Mouse (Mus musculus): ENCODE results near the gene Ptpra. TPM values are rescaled to one million over a fixed set of nuclear protein-coding genes. Genes with fewer than 3 reads are reported as not detected.
"Not testable (repeated sequence)": the region's sequence is repeated elsewhere in the genome, so short reads cannot be mapped to it uniquely, and the experiment has no call there.

The Ptpra gene
- total RNA-seq, 2 experiments from 2014 or later = 28.6 to 33.0 TPM

- no peak for DNase-seq
- intact Hi-C loops (cut with DNase I; ENCODE audit: low total_unique reads) = no loop called here
Observed at GRCm38 (mm10) chr2:130476666-130477297, 26.7 kb downstream of the Ptpra start.

GRCm38 (mm10) chr2:130482177-130482576 is 32.1 kb downstream of the Ptpra start:
- no peak for DNase-seq
- intact Hi-C loops (cut with DNase I; ENCODE audit: low total_unique reads) = no loop called here

GRCm38 (mm10) chr2:130482700-130483099 is 32.6 kb downstream of the Ptpra start:
- no peak for DNase-seq
- intact Hi-C loops (cut with DNase I; ENCODE audit: low total_unique reads) = no loop called here

- intact Hi-C loops (cut with DNase I; ENCODE audit: low total_unique reads) = no loop called here
Observed at GRCm38 (mm10) chr2:130484206-130484605, 34.1 kb downstream of the Ptpra start.

GRCm38 (mm10) chr2:130488002-130488401 is 37.9 kb downstream of the Ptpra start:
- no peak for DNase-seq
- intact Hi-C loops (cut with DNase I; ENCODE audit: low total_unique reads) = no loop called here

More at GRCm38 (mm10) chr2:130484206-130484605, 34.1 kb downstream of the Ptpra start:
- DNase-seq = no peak

GRCm38 (mm10) chr2:130488600-130488999 is 38.5 kb downstream of the Ptpra start:
- intact Hi-C loops (cut with DNase I; ENCODE audit: low total_unique reads) = no loop called here

GRCm38 (mm10) chr2:130491162-130491561 is 41.1 kb downstream of the Ptpra start:
- no peak for DNase-seq
- intact Hi-C loops (cut with DNase I; ENCODE audit: low total_unique reads) = no loop called here

More at GRCm38 (mm10) chr2:130488600-130488999, 38.5 kb downstream of the Ptpra start:
- no peak for DNase-seq

- intact Hi-C loops (cut with DNase I; ENCODE audit: low total_unique reads) = no loop called here
- peak; percentile 39 for DNase-seq
Observed at GRCm38 (mm10) chr2:130491587-130491986, 41.5 kb downstream of the Ptpra start.

GRCm38 (mm10) chr2:130495114-130495513 is 45.0 kb downstream of the Ptpra start:
- DNase-seq; intact Hi-C loops (cut with DNase I; ENCODE audit: low total_unique reads): not testable (repeated sequence)

GRCm38 (mm10) chr2:130496037-130496436 is 46.0 kb downstream of the Ptpra start:
- peak; percentile 32 for DNase-seq
- intact Hi-C loops (cut with DNase I; ENCODE audit: low total_unique reads) = no loop called here

GRCm38 (mm10) chr2:130496931-130497330 is 46.9 kb downstream of the Ptpra start:
- intact Hi-C loops (cut with DNase I; ENCODE audit: low total_unique reads) = no loop called here

GRCm38 (mm10) chr2:130499546-130499945 is 49.5 kb downstream of the Ptpra start:
- no peak for DNase-seq
- intact Hi-C loops (cut with DNase I; ENCODE audit: low total_unique reads) = no loop called here

More at GRCm38 (mm10) chr2:130496931-130497330, 46.9 kb downstream of the Ptpra start:
- no peak for DNase-seq

- intact Hi-C loops (cut with DNase I; ENCODE audit: low total_unique reads) = loop anchor here (5.0 kb wide), 1 partner anchor 44 kb away; no protein-coding TSS in a partner anchor
- DNase-seq = no peak
Observed at GRCm38 (mm10) chr2:130501556-130501955, 51.5 kb downstream of the Ptpra start.

- intact Hi-C loops (cut with DNase I; ENCODE audit: low total_unique reads); DNase-seq: not testable (repeated sequence)
Observed at GRCm38 (mm10) chr2:130511616-130512015, 61.5 kb downstream of the Ptpra start.

GRCm38 (mm10) chr2:130513907-130514306 is 63.8 kb downstream of the Ptpra start:
- intact Hi-C loops (cut with DNase I; ENCODE audit: low total_unique reads) = no loop called here
- DNase-seq = no peak

- intact Hi-C loops (cut with DNase I; ENCODE audit: low total_unique reads) = no loop called here
- DNase-seq = no peak
Observed at GRCm38 (mm10) chr2:130515791-130516190, 65.7 kb downstream of the Ptpra start.

- intact Hi-C loops (cut with DNase I; ENCODE audit: low total_unique reads) = no loop called here
Observed at GRCm38 (mm10) chr2:130521927-130522326, 71.8 kb downstream of the Ptpra start.

GRCm38 (mm10) chr2:130525480-130525879 is 75.4 kb downstream of the Ptpra start:
- DNase-seq; intact Hi-C loops (cut with DNase I; ENCODE audit: low total_unique reads): not testable (repeated sequence)

More at GRCm38 (mm10) chr2:130521927-130522326, 71.8 kb downstream of the Ptpra start:
- no peak for DNase-seq

- DNase-seq = no peak
- intact Hi-C loops (cut with DNase I; ENCODE audit: low total_unique reads) = no loop called here
Observed at GRCm38 (mm10) chr2:130528457-130528856, 78.4 kb downstream of the Ptpra start.

GRCm38 (mm10) chr2:130529290-130529689 is 79.2 kb downstream of the Ptpra start:
- no peak for DNase-seq
- intact Hi-C loops (cut with DNase I; ENCODE audit: low total_unique reads) = no loop called here

GRCm38 (mm10) chr2:130529925-130530324 is 79.8 kb downstream of the Ptpra start:
- intact Hi-C loops (cut with DNase I; ENCODE audit: low total_unique reads) = no loop called here

More at GRCm38 (mm10) chr2:130529925-130530324, 79.8 kb downstream of the Ptpra start:
- DNase-seq = no peak
